Mouse (Mus musculus): Measurements from ENCODE around the gene Spaca4.

DNA sequence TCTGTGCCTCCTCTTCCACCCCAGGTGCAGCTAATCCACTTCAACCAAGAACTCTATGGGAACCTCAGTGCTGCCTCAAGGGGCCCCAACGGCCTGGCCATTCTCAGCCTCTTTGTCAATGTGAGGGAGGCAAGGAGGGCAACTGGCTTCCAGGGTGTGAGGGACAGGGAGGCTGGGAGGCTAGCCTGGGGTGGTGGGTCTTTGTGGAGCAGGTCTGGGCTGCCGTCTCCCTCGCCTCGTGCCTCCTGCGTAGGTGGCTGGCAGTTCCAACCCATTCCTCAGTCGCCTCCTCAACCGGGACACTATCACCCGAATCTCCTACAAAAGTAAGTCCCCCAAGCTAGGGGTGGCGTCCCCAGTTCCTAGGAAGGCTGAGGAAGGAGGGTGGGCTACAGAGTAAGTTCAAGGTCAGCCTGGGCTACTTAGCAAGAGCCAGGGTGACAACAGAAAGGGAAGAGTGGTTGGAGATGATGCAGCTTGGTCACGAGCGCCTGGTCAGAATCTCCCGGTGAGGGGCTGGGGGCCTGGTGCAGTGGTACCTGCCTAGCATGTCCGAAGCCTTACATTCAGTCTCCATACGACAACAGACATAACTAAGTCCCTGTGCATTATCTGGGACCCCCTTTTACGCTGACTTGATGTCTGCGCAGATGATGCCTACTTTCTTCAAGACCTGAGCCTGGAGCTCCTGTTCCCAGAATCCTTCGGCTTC, 22.6 kb downstream of the Spaca4 start:
- TF ChIP-seq POLR2A (IDR thresholded peaks at IDR 0.05; ENCODE audit: insufficient read depth, low read depth, low read length) (no peak), CTCF (IDR thresholded peaks at IDR 0.05) (no peak), EP300 (IDR thresholded peaks at IDR 0.05; ENCODE audit: insufficient read depth, low read depth, low read length) (no peak)

All from heart, adult 2 months (tissue).